Mouse (Mus musculus) testis, adult 2 months (tissue): ENCODE measurements around the gene Enox1.

ENCODE experiments used
- CTCF ChIP-seq: fragments of 200-500 bp; IDR thresholded peaks from 2 replicates; pipeline ENCODE4 v1.5.1; 2012; ENCODE audit warnings: low read depth, mild to moderate bottlenecking, inconsistent platforms, low read length, moderate library complexity; ENCODE audit not compliant: control insufficient read depth, insufficient read depth, insufficient replicate concordance
- POLR2A ChIP-seq: fragments of 200-500 bp; IDR thresholded peaks from 2 replicates; pipeline ENCODE4 v1.6.1; 2012; ENCODE audit warnings: low read depth, mild to moderate bottlenecking, inconsistent platforms, low read length, moderate library complexity; ENCODE audit not compliant: control insufficient read depth

DNA sequence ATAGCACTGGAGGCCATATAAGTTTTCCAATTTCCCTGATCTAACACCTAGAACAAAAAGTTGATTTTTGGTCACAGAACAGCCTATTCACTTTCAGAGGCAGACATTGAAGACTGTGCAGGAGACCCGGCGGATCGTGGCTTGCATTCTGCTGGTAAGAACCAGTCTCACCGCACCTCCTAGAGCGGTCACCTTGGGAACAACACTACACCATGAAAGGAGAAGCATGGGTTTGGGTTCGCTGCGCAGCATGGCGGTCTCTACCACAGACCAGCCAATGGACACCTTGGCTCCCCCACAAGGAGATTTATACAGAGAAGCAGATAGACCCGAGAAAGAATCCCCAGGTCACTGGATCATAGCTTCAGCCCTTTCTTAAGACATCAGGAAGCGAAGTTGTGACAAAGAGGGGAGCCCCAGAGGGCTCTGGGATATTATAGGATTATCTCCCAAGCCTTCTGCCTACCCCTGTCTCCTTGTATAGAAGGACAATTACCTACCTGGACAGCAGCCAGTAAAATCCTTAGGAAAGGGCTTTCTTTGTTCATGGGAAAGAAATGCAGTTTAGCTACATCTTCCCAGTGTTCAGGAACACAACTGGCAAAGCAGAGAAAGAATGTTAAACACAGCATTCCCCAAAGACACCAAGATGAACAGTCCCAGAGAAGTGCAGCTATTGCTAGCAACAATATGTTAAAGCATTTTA lies 476.1 kb downstream of the Enox1 start:
- TF ChIP-seq POLR2A: no peak
- TF ChIP-seq CTCF: no peak
